Mouse (Mus musculus): ENCODE data around the gene Echdc3. TPM values are rescaled to one million over a fixed set of nuclear protein-coding genes. Genes with fewer than 3 reads are reported as not detected.
A peak's percentile ranks its signal among the peaks of the same experiment; 100 is the strongest.

Gene Echdc3
- polyA plus RNA-seq, 1 experiment from 2014 or later, result 1.8 TPM

DNA sequence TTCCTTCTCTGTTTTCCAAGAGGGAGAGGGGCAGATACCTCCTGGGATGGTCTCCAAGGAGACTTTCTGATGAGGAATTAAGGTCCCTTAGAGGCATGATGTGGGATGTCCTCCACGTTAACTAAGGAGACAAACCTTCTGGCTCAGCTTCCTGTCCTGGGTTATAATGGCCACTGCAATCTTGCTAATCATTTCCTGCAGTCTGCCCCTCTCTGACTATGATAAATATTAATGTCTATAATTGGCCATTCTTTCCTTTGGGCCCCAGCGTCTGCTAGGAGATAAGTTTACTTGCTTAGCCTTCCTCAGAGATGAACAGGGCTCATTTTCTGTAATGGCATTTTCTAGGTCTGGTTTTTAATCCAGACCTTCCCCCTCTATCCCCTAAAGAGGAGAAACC is 53.1 kb downstream of the Echdc3 start:
- H3K27me3 ChIP-seq, result no peaks in the 10 kb centered on the region
- no peak overlapping the region for H3K27ac ChIP-seq
- no peak overlapping the region for H3K4me2 ChIP-seq

GRCm38 (mm10) chr2:6159219-6159618 is 53.6 kb downstream of the Echdc3 start:
- ATAC-seq (ENCODE audit: low FRiP score), result no peak
- Histone ChIP-seq H3K4me2 (no peak overlapping the region), H3K27ac (no peak overlapping the region), H3K36me3 (no peaks in the 10 kb centered on the region), H3K27me3 (no peaks in the 10 kb centered on the region), H3K4me3 (no peak overlapping the region), H3K4me1 (replicated peaks) (no peaks in the 10 kb centered on the region), H3K9me3 (no peaks in the 10 kb centered on the region), H3K9ac (no peak overlapping the region)
- WGBS, result 88% methylated on average over 9 of the region's 9 CpGs

More for the DNA sequence above, 53.1 kb downstream of the Echdc3 start:
- Histone ChIP-seq H3K4me1 (replicated peaks) (no peaks in the 10 kb centered on the region), H3K9me3 (no peaks in the 10 kb centered on the region), H3K36me3 (no peaks in the 10 kb centered on the region), H3K9ac (no peak overlapping the region), H3K4me3 (no peak overlapping the region)
- ATAC-seq (ENCODE audit: low FRiP score), result no peak
- 57% methylated on average over 2 of the region's 2 CpGs for WGBS

DNA sequence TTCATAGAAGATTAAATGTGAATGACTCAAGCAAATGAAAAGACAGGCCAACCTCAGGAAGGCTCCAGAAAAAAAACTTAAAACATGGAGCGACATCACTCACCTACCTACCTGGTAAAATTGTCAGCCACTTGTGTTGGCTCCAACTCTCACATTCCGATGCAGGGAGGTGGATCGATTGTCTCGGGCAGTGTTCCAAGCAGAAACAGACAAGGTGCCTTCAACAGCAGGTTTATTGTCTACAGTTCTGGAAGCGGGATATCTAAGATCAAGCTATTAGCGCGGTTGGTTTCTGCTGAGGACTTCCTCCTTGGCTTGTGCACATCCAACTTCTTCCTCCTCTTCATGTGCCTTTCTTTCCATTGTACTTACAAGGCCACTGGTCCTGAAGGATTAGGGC is 55.2 kb downstream of the Echdc3 start:
- Histone ChIP-seq H3K4me2 (no peak overlapping the region), H3K9me3 (no peaks in the 10 kb centered on the region), H3K36me3 (no peaks in the 10 kb centered on the region), H3K27ac (no peak overlapping the region), H3K4me3 (no peak overlapping the region), H3K27me3 (no peaks in the 10 kb centered on the region), H3K9ac (no peak overlapping the region), H3K4me1 (replicated peaks) (no peaks in the 10 kb centered on the region)
- no peak for ATAC-seq (ENCODE audit: low FRiP score)
- WGBS, result 96% methylated on average over 7 of the region's 7 CpGs

DNA sequence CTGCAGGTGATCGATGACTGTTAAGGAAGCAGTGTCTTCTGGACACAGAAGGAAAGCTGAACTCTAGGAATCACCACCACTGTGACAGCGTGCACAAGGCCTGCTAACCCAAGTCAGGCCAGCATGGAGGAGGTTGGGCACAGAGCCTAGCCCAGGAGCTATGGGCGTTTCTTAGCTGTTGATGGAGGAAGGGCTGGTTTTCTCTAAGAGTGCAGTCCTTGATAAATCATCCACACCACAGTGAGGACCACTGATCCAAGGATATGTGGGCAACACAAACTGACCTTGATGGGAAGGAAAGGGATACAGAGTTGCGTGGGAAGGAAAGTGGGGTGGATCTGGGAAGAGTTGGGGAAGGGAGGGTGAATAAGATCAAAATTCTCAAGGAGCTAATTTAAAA is 55.6 kb downstream of the Echdc3 start:
- Histone ChIP-seq H3K4me1 (replicated peaks) (no peaks in the 10 kb centered on the region), H3K4me2 (no peak overlapping the region), H3K27ac (no peak overlapping the region), H3K9me3 (no peaks in the 10 kb centered on the region), H3K36me3 (no peaks in the 10 kb centered on the region), H3K27me3 (no peaks in the 10 kb centered on the region), H3K9ac (no peak overlapping the region), H3K4me3 (no peak overlapping the region)
- ATAC-seq (ENCODE audit: low FRiP score), result no peak
- 92% methylated on average over 4 of the region's 4 CpGs for WGBS

- 94% methylated on average over 5 of the region's 5 CpGs for WGBS
- Histone ChIP-seq H3K9ac (no peak overlapping the region), H3K9me3 (no peaks in the 10 kb centered on the region), H3K36me3 (no peaks in the 10 kb centered on the region), H3K27me3 (no peaks in the 10 kb centered on the region), H3K27ac (no peak overlapping the region), H3K4me3 (no peak overlapping the region), H3K4me1 (replicated peaks) (no peaks in the 10 kb centered on the region), H3K4me2 (no peak overlapping the region)
- no peak for ATAC-seq (ENCODE audit: low FRiP score)
Observed at GRCm38 (mm10) chr2:6149801-6150200, 63.0 kb downstream of the Echdc3 start.

DNA sequence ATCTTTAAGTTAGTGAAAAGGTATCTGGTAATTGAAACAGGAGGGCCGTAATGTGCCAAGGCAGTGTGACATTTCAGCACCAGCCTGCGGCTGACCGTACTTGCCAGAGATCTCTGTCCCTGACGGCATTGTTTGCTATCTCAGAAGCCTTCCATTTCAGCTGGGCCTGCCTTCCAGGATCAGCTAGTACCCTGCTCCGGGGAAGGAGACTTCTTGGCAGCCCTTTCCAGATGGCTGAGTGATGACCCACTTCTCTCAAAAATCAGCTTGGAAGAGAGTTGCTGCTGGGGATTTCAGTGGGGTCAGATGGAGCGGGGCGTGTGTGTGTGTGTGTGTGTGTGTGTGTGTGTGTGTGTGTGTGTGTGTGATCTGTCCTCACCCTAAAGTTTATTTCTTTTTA is 65.9 kb downstream of the Echdc3 start:
- Histone ChIP-seq H3K9me3 (no peaks in the 10 kb centered on the region), H3K4me2 (no peak overlapping the region), H3K27me3 (no peaks in the 10 kb centered on the region), H3K36me3 (no peaks in the 10 kb centered on the region), H3K4me1 (replicated peaks) (no peaks in the 10 kb centered on the region), H3K9ac (no peak overlapping the region), H3K27ac (no peak overlapping the region), H3K4me3 (no peak overlapping the region)
- no peak for ATAC-seq (ENCODE audit: low FRiP score)
- WGBS, result 90% methylated on average over 7 of the region's 7 CpGs

GRCm38 (mm10) chr2:6146257-6146656 is 66.6 kb downstream of the Echdc3 start:
- H3K4me1 ChIP-seq (replicated peaks), result no peaks in the 10 kb centered on the region
- ATAC-seq (ENCODE audit: low FRiP score), result no peak
- H3K27ac ChIP-seq, result no peak overlapping the region
- H3K4me2 ChIP-seq, result no peak overlapping the region
- H3K4me3 ChIP-seq, result no peak overlapping the region
- H3K9me3 ChIP-seq, result no peaks in the 10 kb centered on the region
- H3K36me3 ChIP-seq, result no peaks in the 10 kb centered on the region
- no peak overlapping the region for H3K9ac ChIP-seq
- 86% methylated on average over 4 of the region's 4 CpGs for WGBS
- no peaks in the 10 kb centered on the region for H3K27me3 ChIP-seq

DNA sequence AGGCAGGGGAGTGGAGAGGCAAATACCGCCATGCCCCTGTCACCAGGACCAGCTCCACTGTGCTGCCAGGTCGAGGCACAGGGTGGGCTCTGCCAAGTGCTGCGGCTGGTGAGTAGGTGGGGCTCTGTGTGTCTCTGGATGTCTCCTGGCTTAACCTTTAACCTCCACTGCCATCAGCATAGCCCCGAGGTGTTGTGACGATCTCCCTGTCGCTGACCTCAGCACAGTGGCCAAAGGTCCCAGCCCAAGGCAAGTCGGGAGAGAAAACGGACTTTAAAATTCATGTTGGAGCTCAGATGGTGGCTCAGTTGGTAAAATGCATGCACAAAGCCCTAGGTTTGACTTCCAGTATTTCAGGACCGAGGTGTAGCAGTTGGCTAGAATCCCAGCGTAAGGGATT is 67.2 kb downstream of the Echdc3 start:
- no peak overlapping the region for H3K4me3 ChIP-seq
- H3K36me3 ChIP-seq, result no peaks in the 10 kb centered on the region
- ATAC-seq (ENCODE audit: low FRiP score), result 0 out of 2 replicates have a peak, but pooled peaks have one; percentile 10
- H3K27ac ChIP-seq, result no peak overlapping the region
- no peaks in the 10 kb centered on the region for H3K4me1 ChIP-seq (replicated peaks)
- no peak overlapping the region for H3K9ac ChIP-seq
- no peaks in the 10 kb centered on the region for H3K9me3 ChIP-seq
- H3K4me2 ChIP-seq, result no peak overlapping the region
- WGBS, result 80% methylated on average over 10 of the region's 10 CpGs
- H3K27me3 ChIP-seq, result no peaks in the 10 kb centered on the region

- no peaks in the 10 kb centered on the region for H3K4me1 ChIP-seq (replicated peaks)
- H3K27me3 ChIP-seq, result no peaks in the 10 kb centered on the region
- H3K9me3 ChIP-seq, result no peaks in the 10 kb centered on the region
- H3K36me3 ChIP-seq, result no peaks in the 10 kb centered on the region
- H3K27ac ChIP-seq, result no peak overlapping the region
- H3K9ac ChIP-seq, result no peak overlapping the region
- no peak for ATAC-seq (ENCODE audit: low FRiP score)
- no peak overlapping the region for H3K4me2 ChIP-seq
- 79% methylated on average over 16 of the region's 16 CpGs for WGBS
- no peak overlapping the region for H3K4me3 ChIP-seq
Observed at GRCm38 (mm10) chr2:6142915-6143654, 69.7 kb downstream of the Echdc3 start.

- WGBS, result 83% methylated on average over 9 of the region's 9 CpGs
- Histone ChIP-seq H3K4me1 (replicated peaks) (no peaks in the 10 kb centered on the region), H3K4me3 (no peak overlapping the region), H3K27me3 (no peaks in the 10 kb centered on the region), H3K9me3 (no peaks in the 10 kb centered on the region), H3K4me2 (no peak overlapping the region), H3K36me3 (no peaks in the 10 kb centered on the region), H3K27ac (no peak overlapping the region), H3K9ac (no peak overlapping the region)
- ATAC-seq (ENCODE audit: low FRiP score), result no peak
Observed at GRCm38 (mm10) chr2:6140572-6141161, 72.2 kb downstream of the Echdc3 start.

Other genes starting within 250 kb of the Echdc3 start
- 5.7 and 5.8 TPM in 2 replicates for gene Proser2, start 82.8 kb downstream of the Echdc3 start, polyA plus RNA-seq (2015; fragmentation: Nextera tagmentation; extraction: Ambion mirVana)
- 6.2 and 7.2 TPM in 2 replicates for gene Usp6nl, start 109.6 kb upstream of the Echdc3 start, polyA plus RNA-seq (2015; fragmentation: Nextera tagmentation; extraction: Ambion mirVana)